Mouse (Mus musculus) lung, adult 2 months (tissue): ENCODE results near the gene Ubash3b.

ENCODE experiments used
- CTCF ChIP-seq: fragments of 200-500 bp; IDR thresholded peaks from 2 replicates; pipeline ENCODE4 v1.5.1; 2011; ENCODE audit warnings: mild to moderate bottlenecking, low read length, control low read depth; ENCODE audit not compliant: insufficient read depth
- POLR2A ChIP-seq: fragments of 200-500 bp; IDR thresholded peaks from 2 replicates; pipeline ENCODE4 v1.6.1; 2011; ENCODE audit warnings: low read depth, mild to moderate bottlenecking, control low read depth, low read length, borderline replicate concordance; ENCODE audit errors: extremely low read depth

DNA sequence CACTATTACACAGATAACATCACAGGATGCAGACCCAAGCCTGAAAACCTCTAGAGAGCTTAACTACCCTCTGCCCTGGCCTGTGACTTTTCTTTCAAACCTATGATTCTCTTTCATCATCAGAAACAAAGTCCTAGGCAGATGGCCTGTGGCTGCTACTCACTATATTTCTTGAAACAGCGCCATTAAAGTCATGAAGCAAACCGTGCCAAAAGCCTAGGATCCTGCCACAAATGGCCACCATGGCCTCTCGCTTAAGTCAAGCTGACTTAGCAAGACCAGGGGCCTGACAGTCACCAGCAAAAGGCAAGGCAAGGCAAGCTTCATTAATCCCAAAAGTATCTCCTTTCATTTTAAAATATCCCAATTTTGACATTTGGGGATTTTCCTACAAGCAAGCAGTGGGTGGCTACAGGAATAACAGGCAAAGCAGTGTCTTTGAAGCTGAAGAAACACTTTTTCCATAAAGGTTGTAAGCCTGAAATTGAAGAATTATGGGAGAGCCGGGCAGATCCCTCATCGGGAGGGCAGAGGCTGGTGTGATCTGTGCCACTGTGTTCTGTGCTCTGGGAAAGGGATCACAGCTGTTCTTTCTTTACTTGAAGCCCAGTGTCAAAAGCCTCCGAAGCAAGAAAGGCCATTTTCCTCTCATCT lies 39.7 kb downstream of the Ubash3b start:
- no peak for TF ChIP-seq CTCF
- TF ChIP-seq POLR2A = no peak
